Comparison of ENCODE assay signal across 25 mouse cellular contexts in the genomic region with DNA sequence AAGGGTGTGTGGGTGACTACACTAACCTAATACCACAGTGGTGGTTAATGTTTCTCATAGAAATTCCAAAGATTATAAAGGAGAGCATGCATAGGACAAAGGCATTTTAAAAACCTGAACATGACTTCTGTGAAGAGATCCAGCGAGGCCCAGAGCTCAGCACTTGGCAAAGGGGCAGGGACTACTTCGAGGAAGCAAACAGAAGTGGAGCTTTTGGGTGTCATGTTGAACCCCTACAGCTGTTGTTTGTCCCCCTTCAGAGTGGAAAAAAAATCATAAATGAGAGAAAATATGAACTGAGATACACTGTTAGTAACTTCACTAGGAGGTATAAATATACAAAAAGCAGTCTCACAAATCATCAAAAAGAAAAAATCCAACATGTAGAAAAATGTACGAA. TPM values are rescaled to one million over a fixed set of nuclear protein-coding genes. Genes with fewer than 3 reads are reported as not detected.
A peak's percentile ranks its signal among the peaks of the same experiment; 100 is the strongest.
DNase-seq lines count a peak whose midpoint lies in the region; ATAC-seq and TF ChIP-seq lines count a peak whose summit lies in the region.
"Had no signal": no experiment of that assay in that cellular context is flagged by ENCODE, and none has a peak within 500 bp of the region (broad histone marks: within the 10 kb centered on the region; RNA-seq: fewer than 3 reads in every experiment).

No protein-coding gene starts in this region.

- ATAC-seq in kidney, embryonic 14.5 days (ENCODE audit: low FRiP score, low TSS enrichment) = no peak

- H3K4me1 ChIP-seq in kidney, embryonic 14.5 days (ENCODE audit: control insufficient read depth, insufficient read depth, low read length) = no peaks in the 10 kb centered on the region
- H3K4me1 ChIP-seq: embryonic facial prominence, embryonic 15.5 days had no signal

- H3K4me3 ChIP-seq in kidney, embryonic 14.5 days (ENCODE audit: low read length) = no peak overlapping the region
- no peak overlapping the region for H3K4me3 ChIP-seq in layer of hippocampus, adult 2 months
- H3K4me3 ChIP-seq: embryonic facial prominence, embryonic 13.5 days; embryonic facial prominence, embryonic 15.5 days; erythroblast, embryonic 14.5 days; forebrain, embryonic 10.5 days; forebrain, embryonic 12.5 days had no signal

- H3K27ac ChIP-seq in kidney, embryonic 14.5 days (ENCODE audit: low read depth, low read length) = no peak overlapping the region
- H3K27ac ChIP-seq in layer of hippocampus, adult 2 months = peak overlapping the region; percentile 58; the same call in 1 of the 2 replicates
- H3K27ac ChIP-seq: embryonic facial prominence, embryonic 13.5 days; embryonic facial prominence, embryonic 15.5 days; forebrain, embryonic 12.5 days had no signal

- no peak for TF ChIP-seq CTCF in layer of hippocampus, adult 2 months (conservative IDR thresholded peaks at IDR 0.05)

- H3K9ac ChIP-seq in kidney, embryonic 14.5 days (ENCODE audit: low read depth, low read length) = no peak overlapping the region
- H3K9ac ChIP-seq: embryonic facial prominence, embryonic 13.5 days; embryonic facial prominence, embryonic 15.5 days; forebrain, embryonic 12.5 days had no signal

- no peaks in the 10 kb centered on the region for H3K27me3 ChIP-seq in kidney, embryonic 14.5 days (ENCODE audit: control insufficient read depth, insufficient read depth, low read length)
- H3K27me3 ChIP-seq: embryonic facial prominence, embryonic 13.5 days; embryonic facial prominence, embryonic 15.5 days; forebrain, embryonic 12.5 days had no signal

- peak; percentile 39 for DNase-seq in kidney, postnatal 10 days
- DNase-seq in layer of hippocampus, adult 2 months (ENCODE audit: low spot score in 2 of 2) = no peak
- no peak for DNase-seq in layer of hippocampus, adult 9-10 months (ENCODE audit: low spot score)
- DNase-seq: cerebellum, adult 11 months; cerebellum, adult 8-10 months; cerebellum, adult 9-11 months; cerebellum, postnatal 36 days had no signal

- no peaks in the 10 kb centered on the region for H3K9me3 ChIP-seq in kidney, embryonic 14.5 days (ENCODE audit: control insufficient read depth, low read length)
- H3K9me3 ChIP-seq: embryonic facial prominence, embryonic 13.5 days; embryonic facial prominence, embryonic 15.5 days; forebrain, embryonic 10.5 days; forebrain, embryonic 12.5 days had no signal

- no peak overlapping the region for H3K4me2 ChIP-seq in kidney, embryonic 14.5 days (replicated peaks; ENCODE audit: low read depth, low read length)
- H3K4me2 ChIP-seq: embryonic facial prominence, embryonic 13.5 days; embryonic facial prominence, embryonic 15.5 days; forebrain, embryonic 12.5 days had no signal

- 70% methylated on average over 3 of the region's 3 CpGs for WGBS in kidney, embryonic 14.5 days

- no peaks in the 10 kb centered on the region for H3K36me3 ChIP-seq in kidney, embryonic 14.5 days (ENCODE audit: control insufficient read depth, insufficient read depth, low read length)
- H3K36me3 ChIP-seq: embryonic facial prominence, embryonic 13.5 days; embryonic facial prominence, embryonic 15.5 days; forebrain, embryonic 10.5 days; forebrain, embryonic 12.5 days had no signal

RNA-seq across cellular contexts. Expression of a gene that starts 1.3 kb away (rescaled TPM):
- polyA plus RNA-seq in kidney, embryonic 14.5 days (2014; fragmentation: Nextera tagmentation; extraction: Ambion mirVana) = 0.31 TPM in 1 of 2 replicates, not detected in the other
- not detected for total RNA-seq in layer of hippocampus, adult 2 months (2021)
- total RNA-seq: adrenal gland, adult 2 months; adrenal gland, postnatal 10 days; adrenal gland, postnatal 25 days; adrenal gland, postnatal 4 days; common myeloid progenitor, adult 5-6 weeks; ES-E14; MEL had no signal
- polyA plus RNA-seq: adrenal gland, adult 2 months; brain, embryonic 14.5 days; C2C12; embryonic facial prominence, embryonic 11.5 days; embryonic facial prominence, embryonic 13.5 days; embryonic facial prominence, embryonic 15.5 days; erythroblast, embryonic 14.5 days; forebrain, embryonic 12.5 days; forebrain, embryonic 14.5 days; forebrain, embryonic 16.5 days had no signal

RNA-seq across cellular contexts. Expression of a gene that starts 57.0 kb away (rescaled TPM):
- polyA plus RNA-seq in kidney, embryonic 14.5 days (2014; fragmentation: Nextera tagmentation; extraction: Ambion mirVana) = 6.4 and 6.7 TPM in 2 replicates
- total RNA-seq in layer of hippocampus, adult 2 months (2021) = 10 to 100 TPM in 1 of 2 experiments, 1 to 10 TPM in 1; 8.3 to 10.3 TPM
- total RNA-seq: ES-E14 had no signal
